Comparison of ENCODE assay signal across 12 mouse cellular contexts in genomic region chr8:71505326-71505725, GRCm38 (mm10). TPM values are rescaled to one million over a fixed set of nuclear protein-coding genes. Genes with fewer than 3 reads are reported as not detected.
DNase-seq lines count a peak whose midpoint lies in the region.
"Had no signal": no experiment of that assay in that cellular context is flagged by ENCODE, and none has a peak within 500 bp of the region (broad histone marks: within the 10 kb centered on the region; RNA-seq: fewer than 3 reads in every experiment).

No protein-coding gene starts in this region.

- peak; percentile 43 for DNase-seq in cerebellum, adult 9-11 months
- no peak for DNase-seq in cerebellum, adult 11 months
- DNase-seq in 416B (ENCODE audit: low read depth) (peak; percentile 21), NIH3T3 (ENCODE audit: low read depth) (peak; percentile 65), liver (no peak)
- no peak for DNase-seq in adrenal gland, adult 8-10 months
- DNase-seq in right cerebral cortex, postnatal 10 days (ENCODE audit: low spot score in 2 of 2) = no peak
- DNase-seq: adrenal gland, postnatal 14 days; forebrain, postnatal 0 days had no signal

RNA-seq across cellular contexts. Expression of gene Plvap, which starts 6.2 kb away (rescaled TPM):
- 100 to 1,000 TPM; 195 to 255 (median 230) TPM for total RNA-seq in adrenal gland, adult 8-10 months (2022)

RNA-seq across cellular contexts. Expression of gene Gtpbp3, which starts 17.4 kb away (rescaled TPM):
- total RNA-seq in adrenal gland, adult 8-10 months (2022) = 10 to 100 TPM; 23.1 to 32.0 (median 29.0) TPM

RNA-seq across cellular contexts. Expression of gene Ano8, which starts 19.6 kb away (rescaled TPM):
- total RNA-seq in adrenal gland, adult 8-10 months (2022) = 10 to 100 TPM; 13.5 to 24.7 (median 20.6) TPM

RNA-seq across cellular contexts. Expression of gene Ccdc194, which starts 20.2 kb away (rescaled TPM):
- not detected for total RNA-seq in adrenal gland, adult 8-10 months (2022)
- total RNA-seq: adrenal gland, adult 2 months; adrenal gland, postnatal 14 days; adrenal gland, postnatal 36 days; CH12.LX had no signal

RNA-seq across cellular contexts. Expression of gene Bst2, which starts 31.9 kb away (rescaled TPM):
- total RNA-seq in adrenal gland, adult 8-10 months (2022) = 10 to 100 TPM; 54.3 to 91.2 (median 67.9) TPM

Comparison
In these comparisons a context has a peak if more than half of its experiments do, and no peak if none do; other contexts are left out.
1. DNase-seq: peak in cerebellum, adult 9-11 months (single experiment), 416B (single experiment) and NIH3T3 (single experiment); none in cerebellum, adult 11 months (single experiment), adrenal gland, adult 8-10 months (single experiment), liver (single experiment) and right cerebral cortex, postnatal 10 days (0 of 2).